Mouse (Mus musculus) c-Kit-negative CD71-positive TER-119-positive erythroid progenitor cells, embryonic 14.5 days (primary cell): ENCODE data around the gene Bbox1.

Source experiments
- DNase-seq: peaks from one replicate; pipeline ENCODE4 v3.0.0-alpha.2; 2013; ENCODE audit warnings: low read depth, low spot score

The Bbox1 gene

GRCm38 (mm10) chr2:110274160-110274559 is 40.2 kb downstream of the Bbox1 start:
- no peak for DNase-seq

- DNase-seq = no peak
Observed at GRCm38 (mm10) chr2:110269281-110269680, 45.1 kb downstream of the Bbox1 start.

GRCm38 (mm10) chr2:110232252-110232651 is 82.1 kb downstream of the Bbox1 start:
- DNase-seq = no peak

- DNase-seq = no peak
Observed at GRCm38 (mm10) chr2:110230753-110231152, 83.6 kb downstream of the Bbox1 start.

GRCm38 (mm10) chr2:110229143-110230087 is 84.9 kb downstream of the Bbox1 start:
- DNase-seq = no peak

- no peak for DNase-seq
Observed at GRCm38 (mm10) chr2:110226421-110226820, 87.9 kb downstream of the Bbox1 start.

- no peak for DNase-seq
Observed at GRCm38 (mm10) chr2:110225969-110226368, 88.4 kb downstream of the Bbox1 start.

GRCm38 (mm10) chr2:110222793-110223192 is 91.6 kb downstream of the Bbox1 start:
- no peak for DNase-seq

- no peak for DNase-seq
Observed at GRCm38 (mm10) chr2:110220492-110220891, 93.9 kb downstream of the Bbox1 start.

- DNase-seq = no peak
Observed at GRCm38 (mm10) chr2:110215685-110216058, 98.7 kb downstream of the Bbox1 start.

- DNase-seq = no peak
Observed at GRCm38 (mm10) chr2:110214991-110215684, 99.2 kb downstream of the Bbox1 start.

- DNase-seq = no peak
Observed at GRCm38 (mm10) chr2:110214278-110214677, 100.1 kb downstream of the Bbox1 start.
